Mouse (Mus musculus): ENCODE measurements around the gene Hcrt.

DNA sequence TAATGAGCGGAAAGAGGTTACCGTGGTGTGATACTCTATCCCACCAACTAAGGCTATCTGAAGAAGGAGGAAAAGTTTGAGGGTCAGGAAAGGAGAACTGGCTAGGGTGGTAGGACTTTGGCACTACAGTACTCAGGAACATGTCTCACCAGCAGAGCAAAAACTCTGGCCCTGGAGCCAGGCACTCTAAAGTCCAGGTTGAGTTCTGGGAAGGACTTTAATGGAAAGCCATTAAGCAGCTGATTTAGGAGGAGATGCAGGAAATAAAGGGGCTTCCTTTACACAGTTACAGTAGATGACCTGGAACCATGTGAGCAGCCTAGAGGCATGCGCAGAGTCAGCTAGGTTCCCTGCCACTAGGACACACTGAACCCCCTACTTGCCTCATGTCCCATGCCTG, 35.5 kb downstream of the Hcrt start:
- TF ChIP-seq POLR2A (IDR thresholded peaks at IDR 0.05; ENCODE audit: low read depth, low read length) = no peak
- no peak for TF ChIP-seq CTCF (IDR thresholded peaks at IDR 0.05; ENCODE audit: borderline replicate concordance, insufficient read depth, low read length)
